Mouse (Mus musculus) left cerebral cortex, postnatal 10 days (tissue): Measurements from ENCODE around the gene Lat. TPM values are rescaled to one million over a fixed set of nuclear protein-coding genes. Genes with fewer than 3 reads are reported as not detected.

ENCODE experiments used
- DNase-seq, 2 experiments: peaks; one replicate each; pipeline ENCODE4 v3.0.0; 2021 to 2022; ENCODE audit warnings: low spot score in 2 of 2, mixed read lengths in 1 of 2; ENCODE audit errors: extremely low spot score in 1 of 2
- intact Hi-C: fragments of 180-260 bp; cut with DNase I; formaldehyde crosslinking; loops from one replicate; pipeline ENCODE4 v1.15.1; 2025
- total RNA-seq, 2 experiments: library from RNA; stranded (reverse); gene quantifications; 2 replicates each; pipeline ENCODE4 v1.2.3; 2021

Lat gene
- total RNA-seq, 2 experiments from 2014 or later, result 0.64 to 1.6 TPM

- intact Hi-C loops, result loop anchor here (5.0 kb wide), 1 partner anchor 113 kb away; no protein-coding TSS in a partner anchor
- DNase-seq, result no peak
Measured at GRCm38 (mm10) chr7:126375012-126375411, 5.6 kb upstream of the Lat start.

GRCm38 (mm10) chr7:126374526-126374925, 5.2 kb upstream of the Lat start:
- intact Hi-C loops, result no loop called here
- DNase-seq, result no peak

GRCm38 (mm10) chr7:126373007-126373406, 3.6 kb upstream of the Lat start:
- no peak for DNase-seq
- intact Hi-C loops, result no loop called here

- intact Hi-C loops, result no loop called here
- DNase-seq, result no peak
Measured at GRCm38 (mm10) chr7:126368367-126368766, 1.0 kb downstream of the Lat start.

GRCm38 (mm10) chr7:126367636-126368035, 1.7 kb downstream of the Lat start:
- intact Hi-C loops, result no loop called here
- DNase-seq, result no peak

- intact Hi-C loops, result no loop called here
- DNase-seq, result no peak
Measured at GRCm38 (mm10) chr7:126363038-126363437, 6.3 kb downstream of the Lat start.

- intact Hi-C loops, result no loop called here
- no peak for DNase-seq
Measured at GRCm38 (mm10) chr7:126359049-126359448, 10.3 kb downstream of the Lat start.

- no peak for DNase-seq
- intact Hi-C loops, result no loop called here
Measured at GRCm38 (mm10) chr7:126358413-126358812, 11.0 kb downstream of the Lat start.

GRCm38 (mm10) chr7:126357838-126358237, 11.5 kb downstream of the Lat start:
- intact Hi-C loops, result no loop called here

GRCm38 (mm10) chr7:126356793-126357591, 12.4 kb downstream of the Lat start:
- intact Hi-C loops, result no loop called here

More at GRCm38 (mm10) chr7:126357838-126358237, 11.5 kb downstream of the Lat start:
- no peak for DNase-seq

GRCm38 (mm10) chr7:126355847-126356597, 13.3 kb downstream of the Lat start:
- no peak for DNase-seq
- intact Hi-C loops, result no loop called here

More at GRCm38 (mm10) chr7:126356793-126357591, 12.4 kb downstream of the Lat start:
- DNase-seq, result no peak

- intact Hi-C loops, result no loop called here
- DNase-seq, result no peak
Measured at GRCm38 (mm10) chr7:126354738-126355614, 14.4 kb downstream of the Lat start.

GRCm38 (mm10) chr7:126353994-126354365, 15.4 kb downstream of the Lat start:
- intact Hi-C loops, result no loop called here
- no peak for DNase-seq

GRCm38 (mm10) chr7:126353251-126353993, 15.9 kb downstream of the Lat start:
- intact Hi-C loops, result no loop called here
- no peak for DNase-seq

GRCm38 (mm10) chr7:126351419-126351951, 17.9 kb downstream of the Lat start:
- intact Hi-C loops, result no loop called here
- no peak for DNase-seq

GRCm38 (mm10) chr7:126350748-126351418, 18.5 kb downstream of the Lat start:
- DNase-seq, result no peak
- intact Hi-C loops, result no loop called here

- DNase-seq, result no peak
- intact Hi-C loops, result no loop called here
Measured at GRCm38 (mm10) chr7:126348293-126348692, 21.1 kb downstream of the Lat start.

- no peak for DNase-seq
- intact Hi-C loops, result no loop called here
Measured at GRCm38 (mm10) chr7:126347098-126347497, 22.3 kb downstream of the Lat start.
